Mouse (Mus musculus) CH12.LX (cell line): Measurements from ENCODE around the gene Zfp473.

Source experiments
- CTCF ChIP-seq, 2 experiments: IDR thresholded peaks in 1 of 2; conservative IDR thresholded peaks in 1 of 2; 2 replicates each; pipeline ENCODE4 v1.5.1; 2011 to 2012; ENCODE audit warnings: low read depth in 2 of 2, low read length in 2 of 2, improper control_type of control experiment in 1 of 2, inconsistent platforms in 1 of 2, mild to moderate bottlenecking in 1 of 2, moderate library complexity in 1 of 2
- ETS1 ChIP-seq: conservative IDR thresholded peaks from 2 replicates; pipeline ENCODE4 v1.6.1; 2012; ENCODE audit warnings: low read depth, mild to moderate bottlenecking, inconsistent platforms, low read length, improper control_type of control experiment, moderate library complexity
- HCFC1 ChIP-seq: IDR thresholded peaks from 2 replicates; pipeline ENCODE4 v1.6.1; 2012; ENCODE audit warnings: low read depth, mild to moderate bottlenecking, inconsistent platforms, low read length, improper control_type of control experiment
- PAX5 ChIP-seq: IDR thresholded peaks from 2 replicates; pipeline ENCODE4 v1.6.1; 2012; ENCODE audit warnings: low read length, inconsistent platforms, mixed read lengths
- POLR2A ChIP-seq: IDR thresholded peaks from 2 replicates; pipeline ENCODE4 v1.6.1; 2011; ENCODE audit warnings: low read depth, mild to moderate bottlenecking, improper control_type of control experiment, low read length
- USF2 ChIP-seq: conservative IDR thresholded peaks from 2 replicates; pipeline ENCODE4 v1.6.1; 2011; ENCODE audit warnings: low read depth, low read length, improper control_type of control experiment
- ZKSCAN1 ChIP-seq: IDR thresholded peaks from 2 replicates; pipeline ENCODE4 v1.6.1; 2012; ENCODE audit warnings: low read depth, inconsistent platforms, low read length, improper control_type of control experiment, borderline replicate concordance

- TF ChIP-seq CTCF (conservative IDR thresholded peaks at IDR 0.05 in 1 of 2, IDR thresholded peaks at IDR 0.05 in 1 of 2; ENCODE audit: low read depth in 2 of 2, low read length in 2 of 2) = no peak
- no peak for TF ChIP-seq USF2
- TF ChIP-seq HCFC1 = no peak
- no peak for TF ChIP-seq ETS1
- TF ChIP-seq POLR2A = no peak
- TF ChIP-seq ZKSCAN1 = no peak
- no peak for TF ChIP-seq PAX5
Observed at GRCm38 (mm10) chr7:44697191-44697710, 53.6 kb downstream of the Zfp473 start.
